Mouse (Mus musculus) granulocyte monocyte progenitor cell, adult 5-6 weeks (primary cell): ENCODE results near the gene P2rx5. TPM values are rescaled to one million over a fixed set of nuclear protein-coding genes. Genes with fewer than 3 reads are reported as not detected.

Source experiments
- ATAC-seq: replicated peaks from 2 replicates; pipeline ENCODE4 v1.8.0; 2016; ENCODE audit warnings: mild to moderate bottlenecking, moderate TSS enrichment, inconsistent platforms; ENCODE audit not compliant: poor library complexity, severe bottlenecking
- total RNA-seq, 2 experiments: library from RNA; stranded (forward) in 1 of 2; stranded (reverse) in 1 of 2; fragments of 200-712, 200-1000 nt in 1 of 2; fragments of >200 nt in 1 of 2; fragmentation: Nextera tagmentation in 1 of 2; gene quantifications; 2 replicates each; pipeline ENCODE4 v1.2.3; 2014 to 2017

The P2rx5 gene
- total RNA-seq, 2 experiments from 2014 or later, result not detected

GRCm38 (mm10) chr11:73172186-73172585, 12.0 kb downstream of the P2rx5 start:
- ATAC-seq, result no peak

GRCm38 (mm10) chr11:73175612-73176011, 15.4 kb downstream of the P2rx5 start:
- ATAC-seq, result peak; percentile 47

GRCm38 (mm10) chr11:73176186-73176585, 16.0 kb downstream of the P2rx5 start:
- ATAC-seq, result no peak

- ATAC-seq, result peak; percentile 83
Observed at GRCm38 (mm10) chr11:73176608-73177508, 16.6 kb downstream of the P2rx5 start, which contains the start of the genes Emc6 and Tax1bp3. TSS of gene Emc6 (minus strand) at chr11:73177037. TSS of gene Tax1bp3 (plus strand) at chr11:73177083.

GRCm38 (mm10) chr11:73177509-73177875, 17.3 kb downstream of the P2rx5 start:
- ATAC-seq, result peak; percentile 67

GRCm38 (mm10) chr11:73177895-73178294, 17.7 kb downstream of the P2rx5 start:
- no peak for ATAC-seq

- peak; percentile 58 for ATAC-seq
Observed at GRCm38 (mm10) chr11:73185872-73186615, 25.8 kb downstream of the P2rx5 start.

GRCm38 (mm10) chr11:73187231-73187630, 27.0 kb downstream of the P2rx5 start:
- ATAC-seq, result no peak

- ATAC-seq, result peak; percentile 92
Observed at GRCm38 (mm10) chr11:73193047-73193446, 32.8 kb downstream of the P2rx5 start.

GRCm38 (mm10) chr11:73194444-73194843, 34.2 kb downstream of the P2rx5 start:
- no peak for ATAC-seq

GRCm38 (mm10) chr11:73198190-73198589, 38.0 kb downstream of the P2rx5 start:
- no peak for ATAC-seq

GRCm38 (mm10) chr11:73198603-73199229, 38.5 kb downstream of the P2rx5 start, which contains the start of gene Ctns:
TSS of gene Ctns (minus strand) at chr11:73199042.
- peak; percentile 73 for ATAC-seq

GRCm38 (mm10) chr11:73199230-73199712, 39.0 kb downstream of the P2rx5 start, which contains the start of gene Shpk:
TSS of gene Shpk (plus strand) at chr11:73199460.
- peak; percentile 91 for ATAC-seq

GRCm38 (mm10) chr11:73199879-73200278, 39.7 kb downstream of the P2rx5 start:
- peak; percentile 35 for ATAC-seq

- no peak for ATAC-seq
Observed at GRCm38 (mm10) chr11:73201021-73201420, 40.8 kb downstream of the P2rx5 start.

GRCm38 (mm10) chr11:73201597-73201996, 41.4 kb downstream of the P2rx5 start:
- no peak for ATAC-seq

- no peak for ATAC-seq
Observed at GRCm38 (mm10) chr11:73203895-73204294, 43.7 kb downstream of the P2rx5 start.

- ATAC-seq, result no peak
Observed at GRCm38 (mm10) chr11:73205194-73205593, 45.0 kb downstream of the P2rx5 start.

GRCm38 (mm10) chr11:73207621-73208020, 47.4 kb downstream of the P2rx5 start:
- peak; percentile 68 for ATAC-seq

- no peak for ATAC-seq
Observed at GRCm38 (mm10) chr11:73213956-73214355, 53.7 kb downstream of the P2rx5 start.
